Mouse (Mus musculus): ENCODE results near the gene Flt1.

Flt1 gene

DNA sequence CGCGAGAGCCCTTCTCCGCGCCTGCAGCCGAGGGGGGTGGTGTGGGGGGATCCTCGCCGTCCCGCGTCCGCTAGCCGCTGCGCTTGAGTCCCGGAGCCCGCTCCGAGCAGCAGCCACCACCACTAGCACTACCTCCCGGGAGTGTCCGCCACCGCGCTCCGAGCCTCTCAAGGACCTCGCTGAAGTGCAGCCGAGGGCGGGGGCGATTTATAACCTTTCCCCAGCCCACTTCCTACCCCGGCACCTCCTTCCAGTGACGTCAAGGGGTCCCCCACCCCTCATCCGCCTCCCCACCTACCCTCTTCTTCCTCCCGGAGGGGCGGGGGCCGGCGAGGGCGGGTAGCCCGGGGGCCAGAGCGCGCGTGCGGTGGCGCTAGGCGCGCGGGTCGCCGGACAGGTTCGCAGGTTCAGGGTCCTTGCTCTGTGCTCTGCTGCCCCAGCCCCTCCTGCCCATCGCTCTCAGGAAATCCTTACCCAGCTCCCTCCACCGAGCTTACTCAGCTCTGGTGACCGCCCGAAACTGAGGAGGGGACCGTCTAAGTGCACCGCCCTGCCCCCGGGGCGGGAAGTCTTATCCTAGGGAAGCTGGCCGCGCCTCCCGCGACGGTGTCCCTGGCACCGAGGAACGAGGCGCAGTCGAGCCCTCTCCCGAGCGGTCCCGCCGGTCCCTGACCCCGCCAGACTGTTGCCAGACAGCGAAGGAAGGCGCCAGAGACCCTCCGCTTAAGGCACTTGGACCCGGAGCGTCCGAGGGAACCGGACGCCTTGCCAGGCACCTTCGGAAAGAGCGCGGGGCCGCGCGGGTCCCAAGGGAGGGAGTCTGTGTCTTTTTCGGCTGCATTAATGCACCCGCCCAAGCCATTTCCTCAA, at the start of gene Flt1:
TSS of gene Flt1 (minus strand) at position 181 of the 870 bp plus-strand sequence.
- DNase-seq: peak; percentile 87

GRCm38 (mm10) chr5:147775222-147775621, 49.4 kb upstream of the Flt1 start:
- DNase-seq: no peak

DNA sequence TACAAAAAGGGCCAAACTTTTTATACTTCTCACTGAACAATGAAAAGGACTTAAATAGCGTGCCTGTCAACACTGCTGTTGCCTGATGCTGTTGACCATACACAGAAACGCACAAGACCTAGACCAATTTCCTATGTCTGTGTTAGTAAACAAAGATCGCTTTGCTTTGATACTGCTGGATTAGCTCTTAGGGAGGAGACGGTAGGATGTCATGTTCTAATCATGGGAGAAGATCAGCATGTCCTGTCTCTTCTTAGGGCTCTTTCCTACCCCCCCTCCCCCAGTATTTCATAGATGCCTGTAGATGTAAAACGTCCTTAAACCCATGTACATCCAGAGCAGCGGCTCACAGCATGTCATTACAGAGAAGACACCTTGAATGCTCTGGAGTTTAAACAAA, 44.1 kb upstream of the Flt1 start:
- DNase-seq: no peak

DNA sequence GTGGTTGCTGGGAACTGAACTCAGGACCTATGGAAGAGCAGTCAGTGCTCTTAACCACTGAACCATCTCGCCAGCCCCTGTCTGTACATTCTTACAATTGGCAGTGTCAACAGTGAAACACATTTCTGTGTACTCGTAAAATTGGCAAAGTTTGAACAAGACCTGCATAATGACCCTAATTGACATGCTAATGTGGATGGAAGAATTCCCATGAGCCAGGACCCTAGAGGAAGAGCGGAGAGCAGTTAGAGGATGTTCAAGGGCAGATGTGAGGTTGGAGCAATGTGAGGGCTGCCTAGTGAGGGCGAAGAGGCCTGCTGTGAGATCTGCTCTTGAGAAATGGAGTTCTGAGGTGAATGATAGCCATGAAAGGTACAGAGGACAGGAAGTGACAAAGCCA, 38.2 kb upstream of the Flt1 start:
- no peak for DNase-seq

- DNase-seq: no peak
These were observed 36.2 kb upstream of the Flt1 start for GRCm38 (mm10) chr5:147761984-147762383.

- DNase-seq: no peak
These were observed 35.5 kb upstream of the Flt1 start for GRCm38 (mm10) chr5:147761275-147761674.

DNA sequence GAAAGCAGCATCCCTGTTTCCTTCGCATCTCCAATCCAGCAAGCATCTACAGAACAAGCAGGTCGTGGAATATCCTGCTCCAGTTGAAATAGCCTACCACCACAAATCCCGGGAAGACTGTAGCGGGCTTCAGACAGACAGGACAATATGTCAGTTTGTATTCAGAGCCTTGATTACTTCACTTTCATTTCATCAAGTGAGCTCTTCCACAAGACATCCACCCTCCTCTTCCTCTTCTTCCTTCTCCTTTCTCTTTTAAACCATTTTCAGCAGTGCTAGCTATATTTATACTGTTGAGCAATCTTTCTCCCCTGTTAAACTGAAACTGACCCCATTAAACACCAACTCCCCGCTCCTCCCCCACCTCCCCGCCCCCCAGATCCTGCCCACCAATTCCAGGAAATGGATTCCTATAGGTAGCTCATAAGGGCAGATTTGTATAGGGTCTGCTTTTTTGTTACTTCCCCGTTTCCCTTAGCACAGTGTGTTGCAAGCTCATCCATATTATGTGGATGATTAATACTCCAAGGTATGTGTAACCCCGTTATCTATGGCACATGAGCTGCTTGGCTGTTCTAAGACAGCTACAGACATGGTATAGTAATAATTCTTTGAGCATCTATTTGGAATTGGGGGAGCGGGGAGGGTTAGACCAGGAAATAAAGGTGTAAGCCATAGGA, 33.0 kb upstream of the Flt1 start:
- no peak for DNase-seq

DNA sequence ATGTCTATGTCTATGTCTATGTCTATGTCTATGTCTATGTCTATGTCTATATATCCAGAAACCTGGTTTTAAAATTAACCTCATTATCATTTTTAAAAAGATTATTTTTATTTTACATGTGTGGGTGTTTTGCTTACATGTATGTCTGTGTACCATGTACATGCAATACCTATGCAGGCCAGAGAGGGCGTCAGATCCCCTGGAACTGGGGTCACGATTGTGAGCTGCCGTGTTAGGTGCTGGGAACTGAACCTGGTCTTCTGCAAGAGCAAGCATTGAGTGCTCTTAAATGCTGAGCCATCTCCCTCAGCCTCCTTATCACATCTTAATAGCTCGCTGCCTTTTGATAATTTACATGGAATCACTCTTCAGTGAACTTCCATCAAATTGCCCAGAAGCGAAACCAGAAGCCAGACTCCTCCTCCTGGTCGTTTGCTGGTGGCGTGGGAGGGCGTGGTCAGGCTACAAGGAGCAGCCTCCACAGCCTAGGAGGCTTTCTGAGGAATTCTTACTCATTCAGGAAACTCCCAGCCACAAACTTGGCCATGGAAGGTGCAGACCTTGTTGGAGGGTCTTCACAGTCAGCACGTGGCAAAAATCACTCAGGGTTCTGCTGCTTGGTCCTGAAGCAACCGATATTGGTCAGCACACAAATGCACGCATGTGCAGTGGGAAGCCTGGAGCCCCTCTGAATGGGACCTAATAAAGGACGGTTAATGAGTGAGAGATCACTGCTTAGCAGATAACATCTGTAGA, 32.2 kb upstream of the Flt1 start:
- DNase-seq: peak; percentile 64 to 69

GRCm38 (mm10) chr5:147752914-147753341, 27.1 kb upstream of the Flt1 start:
- DNase-seq: peak; percentile 44 to 67

DNA sequence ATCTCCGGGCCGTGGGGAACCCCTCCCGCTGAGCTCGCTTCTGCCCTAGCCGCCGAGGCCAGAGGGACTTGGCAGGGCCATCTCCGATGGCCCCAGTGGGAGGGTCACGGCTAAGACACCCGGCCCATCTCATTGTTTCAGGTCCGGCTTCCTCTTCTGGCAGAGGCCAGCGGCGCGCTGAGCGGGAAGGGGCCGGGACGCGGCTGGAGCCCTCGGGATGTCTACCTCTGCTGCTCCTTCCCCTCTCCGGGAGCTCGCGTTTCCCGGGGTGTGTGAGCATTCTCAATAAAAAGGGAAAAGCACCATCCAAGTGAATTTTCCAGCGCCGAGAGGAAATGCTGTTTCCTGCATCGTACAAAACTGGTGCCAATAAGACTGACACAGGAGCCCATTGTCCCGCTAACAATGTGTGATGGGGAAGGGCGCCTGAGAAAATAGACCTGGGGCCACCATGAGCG, 25.9 kb upstream of the Flt1 start:
- peak; percentile 70 to 80 for DNase-seq

GRCm38 (mm10) chr5:147749972-147750371, 24.2 kb upstream of the Flt1 start:
- no peak for DNase-seq

DNA sequence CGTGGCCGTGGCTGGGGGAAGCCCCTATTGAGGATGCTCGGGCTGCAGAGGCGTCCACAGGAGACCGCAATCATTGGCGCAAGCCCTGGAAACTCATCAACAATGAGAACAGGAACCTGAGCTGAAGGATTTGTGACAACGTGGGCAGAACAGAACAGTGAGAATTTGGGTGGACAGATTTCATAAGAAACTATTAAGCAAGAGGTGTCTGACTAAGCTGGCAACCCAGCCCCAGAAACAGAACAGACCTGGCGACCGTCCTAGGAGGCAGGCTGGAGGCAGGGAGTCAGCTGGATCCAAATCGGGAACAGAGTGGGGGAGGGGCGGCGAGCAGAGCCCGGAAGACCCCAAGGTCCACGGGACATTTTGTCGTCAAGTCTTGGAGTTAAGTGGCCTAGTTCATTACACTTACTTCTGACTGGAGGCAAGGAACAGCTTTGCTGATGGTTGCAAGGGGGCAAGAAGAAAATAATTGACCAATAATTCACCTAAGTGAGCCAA, 22.3 kb upstream of the Flt1 start:
- peak; percentile 56 to 61 for DNase-seq

- DNase-seq: peak; percentile 43 to 64
These were observed 19.3 kb upstream of the Flt1 start for GRCm38 (mm10) chr5:147744900-147745653.

GRCm38 (mm10) chr5:147742468-147743111, 16.8 kb upstream of the Flt1 start:
- DNase-seq: no peak

- DNase-seq: no peak
These were observed 11.0 kb upstream of the Flt1 start for GRCm38 (mm10) chr5:147736766-147737280.

GRCm38 (mm10) chr5:147733682-147734081, 7.9 kb upstream of the Flt1 start:
- no peak for DNase-seq

DNA sequence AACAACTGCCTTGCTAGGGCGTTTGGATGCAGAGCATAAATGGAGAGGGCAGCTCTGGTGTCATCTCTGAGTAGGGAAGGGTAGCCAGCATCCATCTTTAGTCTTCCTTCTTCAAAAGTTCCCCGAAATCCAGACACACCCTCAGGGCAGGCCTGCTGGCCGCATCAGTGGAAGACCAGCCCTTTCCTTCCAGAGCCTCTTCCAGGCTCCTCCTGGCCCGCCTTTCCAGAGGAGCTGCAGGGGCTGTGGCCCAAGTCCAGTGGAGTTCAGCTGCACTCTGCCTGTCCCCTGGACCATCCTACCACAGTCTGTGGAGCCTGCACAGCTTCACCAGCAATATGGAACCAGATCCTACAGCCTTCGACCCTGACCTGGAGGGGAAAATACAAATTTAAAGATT, 7.1 kb upstream of the Flt1 start:
- peak in 1 of 2 experiments; percentile 40 for DNase-seq

DNA sequence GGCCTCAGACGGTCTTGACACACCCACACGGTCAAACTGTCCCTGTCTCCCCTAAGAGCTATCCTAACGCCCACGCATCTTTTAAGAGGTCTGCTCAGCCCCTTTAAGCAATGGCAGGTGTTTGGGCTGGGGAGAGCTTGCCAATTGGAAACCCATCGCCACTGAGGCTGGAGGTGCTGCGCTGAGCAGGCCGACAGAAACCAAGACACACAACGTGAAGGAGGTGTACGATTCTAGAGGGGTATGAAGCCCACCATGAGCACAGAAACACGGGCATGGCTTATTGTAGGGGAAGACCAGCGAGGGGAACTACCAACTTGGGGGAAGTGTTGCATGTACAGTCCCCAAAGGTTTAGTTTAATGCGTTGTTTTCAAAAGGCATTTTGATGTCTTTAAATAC, 1.7 kb upstream of the Flt1 start:
- no peak for DNase-seq

- DNase-seq: peak in 1 of 2 experiments; percentile 56
These were observed 1.0 kb upstream of the Flt1 start for GRCm38 (mm10) chr5:147726701-147727393.

DNA sequence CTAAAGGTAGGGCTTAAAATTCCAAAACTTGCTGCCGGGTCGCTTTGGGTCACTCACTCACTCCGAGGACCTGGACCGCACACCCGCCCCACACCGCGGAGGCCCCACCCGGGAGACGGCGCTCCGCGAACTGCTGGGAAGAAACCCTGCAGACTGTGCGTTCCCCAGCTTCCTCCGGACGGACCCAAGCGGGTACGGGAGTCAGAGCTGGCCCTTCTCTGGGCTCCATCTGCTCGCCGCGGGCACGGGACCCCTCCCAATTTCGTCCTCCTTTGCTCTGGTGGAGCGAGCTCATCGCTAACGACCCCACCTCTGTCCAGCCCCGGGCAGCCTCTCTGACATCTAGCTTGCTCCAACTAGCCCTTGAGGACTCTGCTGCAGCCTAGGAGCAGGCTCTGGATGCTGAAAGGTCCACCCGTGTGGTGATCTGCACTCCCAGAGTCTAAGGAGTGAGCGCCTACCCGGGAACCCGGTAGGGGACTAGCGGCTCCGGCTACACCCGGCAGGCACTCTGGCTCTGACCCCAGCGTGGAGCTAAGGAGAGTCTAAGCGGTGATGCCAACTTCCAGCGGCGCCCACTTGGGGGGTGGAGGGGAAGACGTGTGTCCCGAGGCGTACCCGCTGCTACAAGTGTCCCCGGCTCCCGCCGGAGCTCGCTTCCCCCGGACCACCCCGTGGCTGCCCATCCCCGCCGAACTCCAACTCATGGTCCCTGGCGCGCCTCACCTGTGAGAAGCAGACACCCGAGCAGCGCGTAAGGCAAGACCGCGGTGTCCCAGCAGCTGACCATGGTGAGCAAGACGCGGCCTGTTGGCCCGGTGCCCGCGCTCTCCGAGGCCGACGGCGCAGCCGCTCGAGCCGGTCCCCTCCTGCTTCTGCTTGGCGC, 623 bp downstream of the Flt1 start:
- DNase-seq: peak in 1 of 2 experiments; percentile 10
